Mouse (Mus musculus): ENCODE results near the gene Kcng3.

Kcng3 gene

DNA sequence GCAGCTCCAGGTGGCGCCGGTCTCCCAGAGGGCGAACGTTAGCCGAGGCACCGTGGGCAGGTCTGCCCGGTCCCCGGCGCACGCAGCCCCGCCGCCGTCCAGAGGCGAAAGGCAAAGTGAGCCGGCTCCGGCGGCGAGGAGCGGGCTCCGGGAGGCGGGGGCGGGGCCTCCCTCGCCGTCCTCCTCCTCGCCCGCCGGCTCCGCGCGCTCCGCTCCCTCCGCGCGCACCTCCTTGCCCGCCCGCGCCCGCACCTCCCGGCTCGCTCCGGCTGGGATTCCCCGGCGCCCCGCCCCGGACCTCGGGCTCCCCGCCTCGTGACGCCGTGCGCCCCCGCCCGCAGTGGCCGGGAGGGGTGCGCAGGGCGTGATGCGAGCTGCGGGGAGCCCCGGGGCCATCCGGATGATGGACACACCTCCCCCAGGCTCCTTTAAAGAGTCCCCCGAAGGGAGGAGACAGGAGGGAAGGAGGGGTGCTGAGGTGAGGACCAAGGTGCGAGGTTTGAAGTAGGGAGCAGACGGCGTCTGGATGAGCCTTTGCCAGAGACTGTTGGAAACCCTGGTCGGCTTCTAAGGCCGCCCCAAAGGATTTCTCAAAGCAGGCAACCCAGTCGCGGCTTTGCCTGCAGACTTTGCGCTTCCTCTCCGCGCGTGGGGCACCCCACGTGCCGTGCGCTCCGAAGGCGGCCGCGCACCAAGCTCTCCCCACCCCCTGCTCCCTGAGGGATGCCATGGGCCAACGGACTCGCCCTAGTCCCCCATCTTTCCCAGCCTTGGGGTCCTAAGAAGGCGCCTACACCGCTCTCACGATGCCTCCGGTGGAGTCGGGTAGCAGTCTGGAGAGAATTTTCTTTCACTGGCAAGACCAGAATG lies at the start of gene Kcng3:
Kcng3 (minus strand) TSS at position 113 of the 870 bp plus-strand sequence.
- DNase-seq (ENCODE audit: low spot score), result peak; percentile 66

DNA sequence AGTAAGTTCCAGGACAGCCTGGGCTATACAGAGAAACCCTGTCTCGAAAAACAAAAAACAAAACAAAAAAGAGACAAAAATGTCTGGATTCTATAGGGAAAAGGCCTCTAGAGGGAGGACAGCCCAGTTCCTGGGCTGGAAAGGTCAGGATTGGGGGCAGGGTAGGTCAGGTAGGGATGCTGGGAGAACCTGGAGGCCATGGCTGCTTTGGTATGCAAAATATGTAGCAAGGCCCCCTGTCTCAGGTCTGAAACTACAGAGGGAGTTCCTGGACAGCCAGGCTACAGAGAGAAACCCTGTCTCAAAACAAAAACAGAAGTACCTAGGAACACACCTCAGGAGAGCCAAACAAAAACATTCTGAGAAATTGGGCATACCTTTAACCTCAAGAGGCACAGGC lies 45.7 kb upstream of the Kcng3 start:
- DNase-seq (ENCODE audit: low spot score), result no peak

DNA sequence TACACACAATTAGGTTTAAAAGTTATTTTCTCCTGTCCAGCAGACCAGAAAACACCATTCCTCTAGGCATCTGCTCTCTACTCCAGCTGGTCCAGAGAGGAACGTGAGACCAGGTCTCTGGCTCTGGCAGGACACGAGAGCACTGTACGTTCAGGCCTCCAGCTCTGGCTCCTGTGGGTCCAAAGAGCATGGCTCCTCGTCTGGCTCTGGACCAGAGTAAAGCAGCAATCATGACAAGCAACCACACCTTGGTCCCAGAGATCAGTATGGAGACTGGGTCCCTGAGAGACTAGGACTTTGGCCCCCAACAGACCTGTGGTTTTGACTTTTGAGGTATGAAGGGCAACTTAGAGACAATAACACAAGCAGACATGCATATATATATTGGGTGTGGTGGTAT lies 41.0 kb upstream of the Kcng3 start:
- no peak for DNase-seq (ENCODE audit: low spot score)

DNA sequence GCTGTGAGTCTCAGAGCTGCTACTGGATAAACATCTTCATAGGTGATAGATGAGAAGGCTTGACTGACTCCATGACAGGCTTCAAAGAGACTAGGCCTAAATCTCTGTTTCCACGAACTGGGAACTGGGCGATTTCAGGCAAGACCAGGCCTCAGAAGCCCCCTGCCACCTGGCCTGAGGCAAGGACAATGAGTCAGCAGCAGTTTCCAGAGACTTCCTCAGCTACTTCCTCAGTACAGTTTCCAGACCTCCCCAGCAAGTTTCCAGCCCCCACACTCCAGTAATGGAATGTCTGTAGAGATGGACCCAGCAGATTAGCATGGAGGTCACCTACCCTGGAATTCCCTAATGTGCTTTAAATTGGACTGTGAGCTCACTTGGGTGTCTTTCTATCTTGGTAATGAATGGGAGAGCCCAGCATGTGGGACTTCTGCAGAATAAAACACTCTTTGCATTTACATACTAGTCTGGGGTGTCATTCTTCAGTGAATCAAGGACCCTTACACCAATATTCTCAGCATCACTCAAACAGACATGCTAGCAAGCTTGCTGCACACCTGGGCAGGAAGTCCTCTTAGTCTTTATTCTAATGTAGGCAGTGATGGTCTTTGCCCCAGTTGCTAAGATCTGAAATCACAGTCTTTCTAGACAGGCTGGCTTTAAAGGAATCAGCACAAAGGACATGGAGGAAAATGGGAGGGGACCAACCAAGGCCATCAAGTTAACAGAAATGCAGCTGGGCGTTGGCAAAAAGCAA lies 36.4 kb upstream of the Kcng3 start:
- no peak for DNase-seq (ENCODE audit: low spot score)

DNA sequence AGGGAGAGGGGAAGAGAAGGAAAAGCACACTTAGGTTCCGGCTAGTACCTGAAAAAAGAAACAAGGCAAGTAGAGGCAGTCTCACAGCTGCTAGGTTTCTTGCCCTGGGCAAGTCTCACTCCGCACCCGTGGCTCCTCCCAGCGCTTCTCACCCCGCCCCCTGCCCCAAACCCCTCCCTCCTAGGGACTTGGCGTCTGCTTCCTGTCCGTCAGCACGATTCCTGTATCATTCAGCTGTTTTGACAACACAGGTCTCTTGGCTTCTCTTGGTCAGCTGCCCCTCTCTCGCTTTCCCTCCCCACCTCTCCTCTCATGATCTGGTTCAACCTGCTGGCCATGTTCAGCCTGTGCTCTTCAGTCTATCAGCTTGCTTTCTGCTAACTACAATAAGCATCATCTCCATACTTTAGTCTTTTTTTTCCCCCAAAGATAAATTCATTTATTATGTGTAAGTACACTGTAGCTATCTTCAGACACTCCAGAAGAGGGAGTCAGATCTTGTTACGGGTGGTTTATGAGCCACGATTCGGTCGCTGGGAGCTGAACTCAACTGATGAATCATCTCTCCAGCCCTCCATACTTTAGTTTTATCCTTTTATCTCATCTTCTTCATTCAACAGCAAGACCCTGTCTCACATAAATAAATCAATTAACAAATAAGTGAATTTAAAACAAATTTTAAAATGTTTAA lies 35.0 kb upstream of the Kcng3 start:
- no peak for DNase-seq (ENCODE audit: low spot score)

DNA sequence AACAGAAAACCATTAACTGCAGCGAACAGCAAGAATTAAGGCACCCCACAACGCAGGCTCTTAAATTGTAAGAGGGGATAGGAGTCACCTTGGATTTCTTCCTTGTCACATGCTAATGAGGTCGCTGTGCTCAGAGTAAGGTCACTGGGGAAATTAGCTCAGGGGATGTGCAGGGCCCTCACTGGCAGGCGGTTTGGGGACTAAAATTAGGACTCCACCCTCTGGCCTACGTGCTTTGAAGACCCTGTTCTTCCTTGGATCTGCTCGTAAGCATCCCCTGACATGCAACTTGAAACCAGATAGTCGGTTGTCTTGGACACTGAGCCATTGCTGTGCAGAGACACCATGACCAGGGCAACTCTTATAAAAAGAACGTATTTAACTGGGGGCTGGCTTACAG lies 33.1 kb upstream of the Kcng3 start:
- no peak for DNase-seq (ENCODE audit: low spot score)

DNA sequence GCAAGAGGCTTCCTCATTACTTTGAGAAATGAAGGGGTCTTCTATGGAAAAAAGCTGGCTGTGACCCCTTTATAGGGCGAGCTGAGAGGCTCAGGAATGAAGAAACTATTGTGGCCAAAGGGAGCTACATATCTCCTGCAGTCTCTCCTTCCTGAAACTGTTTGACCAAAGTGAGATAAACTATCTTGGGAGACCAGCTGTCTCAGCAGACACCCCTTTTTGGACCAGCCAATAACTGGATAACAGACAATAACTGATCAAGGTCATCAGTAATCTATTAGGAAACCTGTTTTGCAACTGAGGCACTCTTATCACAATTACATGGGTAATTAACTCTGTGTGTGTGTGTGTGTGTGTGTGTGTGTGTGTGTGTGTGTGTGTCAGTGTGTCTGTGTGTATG lies 27.2 kb upstream of the Kcng3 start:
- no peak for DNase-seq (ENCODE audit: low spot score)

DNA sequence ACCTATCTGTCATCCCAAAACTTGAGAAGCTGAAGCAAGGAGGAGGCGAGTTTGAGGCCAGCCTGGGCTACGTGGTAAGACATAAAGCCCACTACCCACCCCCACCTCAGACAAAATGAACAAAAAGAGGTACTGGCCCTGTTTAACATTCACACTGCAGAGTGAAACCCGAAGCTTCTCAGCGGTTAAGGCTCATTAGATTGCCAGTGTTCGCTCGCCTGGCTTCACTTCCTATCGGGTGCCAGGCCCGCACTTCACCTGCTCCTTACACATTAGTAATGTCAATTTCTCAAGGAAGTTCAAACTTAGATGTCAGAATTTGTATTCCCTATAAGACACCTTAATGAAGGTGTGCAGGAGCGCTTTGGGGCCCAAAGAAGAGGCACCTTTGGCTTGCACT lies 25.7 kb upstream of the Kcng3 start:
- no peak for DNase-seq (ENCODE audit: low spot score)

DNA sequence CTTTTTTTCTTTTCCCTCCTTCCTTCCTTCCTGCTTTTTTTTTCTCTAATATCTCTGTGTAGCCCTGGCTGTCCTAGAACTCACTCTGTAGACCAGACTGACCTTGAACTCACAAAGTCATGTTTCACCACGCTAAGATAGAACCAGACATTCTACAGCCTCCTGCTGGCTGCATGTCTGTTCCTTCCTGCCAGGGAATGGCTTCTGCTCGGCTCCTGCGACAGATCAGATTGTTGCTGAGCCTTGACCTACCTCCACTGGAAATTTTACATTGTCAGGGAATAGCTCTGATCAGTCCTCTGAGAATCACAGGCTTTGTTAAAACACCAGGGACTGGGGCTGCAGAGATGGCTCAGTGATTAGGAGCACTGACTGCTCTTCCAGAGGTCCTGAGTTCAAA lies 24.0 kb upstream of the Kcng3 start:
- DNase-seq (ENCODE audit: low spot score), result no peak

DNA sequence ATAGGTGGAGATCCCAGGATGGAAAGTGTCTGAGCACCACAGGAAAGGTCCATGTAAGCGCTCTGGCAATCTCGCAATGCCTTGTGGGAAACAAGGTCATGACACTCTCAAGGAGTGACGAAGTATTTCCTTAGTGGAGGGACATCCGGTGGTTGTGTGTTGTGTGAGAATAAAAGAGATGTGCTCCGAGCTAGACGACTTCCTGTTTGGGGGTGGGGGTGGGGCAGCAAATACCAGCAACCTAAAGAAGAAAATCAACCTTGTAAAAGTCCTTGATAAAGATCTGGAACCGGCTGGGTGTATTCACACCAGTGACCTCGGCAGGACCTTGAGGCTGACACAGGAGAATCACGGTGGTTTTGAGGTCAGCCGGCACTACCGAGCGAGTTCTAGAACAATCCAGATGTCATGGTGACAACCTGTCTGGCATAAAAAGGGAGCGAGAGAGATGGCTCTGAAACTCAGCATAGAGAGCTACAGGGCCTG lies 23.0 kb upstream of the Kcng3 start:
- no peak for DNase-seq (ENCODE audit: low spot score)

DNA sequence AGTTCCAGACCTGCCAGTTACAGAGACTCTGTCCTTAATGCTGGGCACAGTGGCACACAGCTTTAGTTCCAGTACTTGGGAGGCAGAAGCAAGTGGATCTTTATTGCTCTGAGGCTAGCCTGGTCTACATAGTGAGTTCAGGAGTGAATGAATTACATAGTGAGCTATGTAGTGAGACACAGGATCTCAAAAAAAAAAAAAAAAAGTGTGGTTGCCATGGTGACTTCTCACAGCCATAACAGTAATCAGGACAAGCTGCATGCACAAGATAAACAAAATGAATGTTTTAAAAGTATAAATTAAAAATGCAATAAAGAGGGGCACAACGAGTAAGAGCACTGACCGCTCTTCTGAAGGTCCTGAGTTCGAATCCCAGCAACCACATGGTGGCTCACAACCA lies 21.9 kb upstream of the Kcng3 start:
- no peak for DNase-seq (ENCODE audit: low spot score)

DNA sequence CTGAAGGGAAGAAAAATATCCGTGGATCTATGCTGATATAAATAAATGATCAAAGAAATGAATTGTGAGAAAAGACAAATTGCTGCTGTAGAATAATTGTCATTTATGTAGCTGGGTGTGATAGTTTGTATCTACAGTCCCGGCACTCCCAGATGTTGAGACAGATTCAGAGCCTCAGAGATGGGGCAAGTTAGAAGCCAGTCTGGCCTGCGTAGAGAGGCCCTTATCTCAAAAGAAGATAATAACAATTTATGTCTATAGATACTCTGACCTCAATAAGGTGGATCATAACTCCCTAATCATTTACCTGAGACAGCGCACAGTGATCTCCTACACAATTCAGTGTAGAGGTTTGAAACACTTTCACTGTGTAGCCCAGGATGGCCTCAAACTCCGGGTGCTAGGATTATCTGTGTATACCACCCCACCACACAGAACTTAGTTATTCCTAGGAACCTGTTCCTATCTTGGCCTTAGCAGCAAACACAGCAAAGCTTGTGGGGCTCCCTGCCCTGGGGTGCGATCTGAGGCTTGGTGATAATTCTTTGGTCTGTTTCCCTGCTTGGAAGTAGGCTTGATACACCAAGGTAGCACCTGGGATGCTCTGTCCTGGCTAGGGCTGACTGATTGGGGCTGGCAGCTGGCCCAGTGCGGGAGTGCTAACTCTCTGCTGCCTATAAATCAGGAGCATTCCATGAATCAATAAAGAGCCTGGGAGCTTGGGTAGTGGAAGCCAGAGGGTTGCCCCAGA lies 19.4 kb upstream of the Kcng3 start:
- DNase-seq (ENCODE audit: low spot score), result no peak

DNA sequence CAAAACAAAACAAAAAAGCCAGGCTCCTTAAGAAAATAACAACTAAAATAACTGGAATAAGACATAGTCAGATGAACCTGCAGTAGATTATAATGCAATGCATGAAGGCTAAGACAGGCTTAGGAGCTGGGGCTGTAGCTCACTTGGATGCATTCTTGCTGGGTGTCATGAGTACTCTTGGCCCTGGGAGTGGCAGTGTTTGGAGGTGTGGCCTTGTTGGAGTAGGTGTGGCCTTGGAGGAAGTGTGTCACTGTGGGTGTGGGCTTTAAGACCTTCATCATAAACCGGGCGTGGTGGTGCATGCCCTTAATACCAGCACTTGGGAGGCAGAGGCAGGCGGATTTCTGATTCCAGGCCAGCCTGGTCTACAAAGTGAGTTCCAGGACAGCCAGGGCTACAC lies 18.3 kb upstream of the Kcng3 start:
- no peak for DNase-seq (ENCODE audit: low spot score)

DNA sequence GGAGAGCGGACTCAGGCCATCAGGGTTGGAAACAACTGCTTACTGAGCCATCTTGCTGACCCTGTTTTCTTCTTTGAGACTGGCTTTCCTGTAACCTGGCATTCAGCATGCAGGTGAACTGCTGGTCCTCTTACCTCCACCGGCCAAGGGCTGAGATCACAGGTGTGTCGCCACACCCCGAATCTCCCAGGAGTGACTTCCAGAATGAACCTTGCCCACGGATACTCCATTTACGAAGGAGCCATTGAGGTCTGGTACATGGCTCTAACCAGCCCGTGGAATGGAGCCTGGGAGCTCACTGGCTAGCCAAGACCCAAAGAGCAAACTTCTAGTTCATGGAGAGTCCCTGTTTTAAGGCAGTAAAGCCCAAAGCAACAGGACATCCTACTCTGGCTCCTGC lies 15.7 kb upstream of the Kcng3 start:
- no peak for DNase-seq (ENCODE audit: low spot score)

DNA sequence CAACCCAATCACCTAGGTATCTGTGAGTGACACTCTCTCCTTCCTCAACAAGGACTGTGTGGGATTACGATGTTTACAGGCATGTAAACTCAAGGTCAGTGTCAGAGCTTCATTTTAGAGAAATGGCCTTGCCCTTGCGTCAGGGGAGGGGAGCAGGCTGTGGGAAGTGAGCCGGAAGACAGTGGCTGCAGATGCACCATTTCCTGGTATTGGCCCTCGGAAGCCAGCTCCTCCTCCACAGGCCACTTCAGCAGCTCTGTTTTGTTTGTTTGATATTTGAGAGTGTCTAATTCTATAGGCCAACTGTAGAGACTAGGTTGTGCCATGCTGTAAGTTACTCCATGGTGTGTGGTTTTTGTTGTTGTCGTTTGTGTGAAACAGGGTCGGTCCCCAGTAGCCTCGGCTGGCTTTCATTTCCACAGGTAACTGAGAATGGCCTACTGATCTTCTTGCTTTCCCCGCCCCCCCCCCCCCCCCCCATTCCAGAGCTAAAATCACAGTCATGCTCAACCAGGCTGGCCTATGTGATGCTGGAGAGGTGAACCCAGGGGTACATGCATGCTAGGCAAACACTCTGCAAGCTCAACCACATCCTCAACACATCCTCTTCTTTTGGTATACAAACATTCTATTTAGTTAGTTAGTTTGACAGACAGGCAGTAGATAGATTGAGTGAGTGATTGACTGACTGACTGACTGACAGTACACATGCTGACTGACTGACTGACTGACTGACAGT lies 14.9 kb upstream of the Kcng3 start:
- no peak for DNase-seq (ENCODE audit: low spot score)

DNA sequence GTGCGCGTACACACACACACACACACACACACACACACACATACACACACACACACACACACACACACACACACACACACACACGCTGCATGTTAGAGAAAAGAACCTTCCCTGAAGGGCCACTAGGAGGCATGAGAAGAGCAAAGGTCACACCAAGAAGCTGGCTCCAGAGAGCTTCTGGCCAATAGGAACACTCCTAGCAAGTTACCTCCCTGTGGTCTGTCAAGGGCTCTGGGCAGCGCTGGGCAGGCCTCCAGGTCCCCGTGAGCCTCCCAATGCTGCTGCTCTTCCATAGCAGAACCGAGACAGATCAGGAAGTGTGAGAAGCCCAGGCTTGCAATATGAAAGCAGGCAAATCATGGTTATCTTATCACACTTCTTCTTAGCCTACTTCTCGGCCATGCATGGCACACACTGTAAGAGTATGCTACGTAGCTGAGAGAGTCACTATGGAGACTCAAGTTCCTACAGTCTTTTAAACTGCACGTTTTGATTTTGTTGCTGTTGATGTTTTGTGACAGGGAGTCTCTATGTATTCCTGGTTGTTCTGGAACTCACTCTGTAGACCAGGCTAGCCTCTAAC lies 13.6 kb upstream of the Kcng3 start:
- DNase-seq (ENCODE audit: low spot score), result peak; percentile 50

DNA sequence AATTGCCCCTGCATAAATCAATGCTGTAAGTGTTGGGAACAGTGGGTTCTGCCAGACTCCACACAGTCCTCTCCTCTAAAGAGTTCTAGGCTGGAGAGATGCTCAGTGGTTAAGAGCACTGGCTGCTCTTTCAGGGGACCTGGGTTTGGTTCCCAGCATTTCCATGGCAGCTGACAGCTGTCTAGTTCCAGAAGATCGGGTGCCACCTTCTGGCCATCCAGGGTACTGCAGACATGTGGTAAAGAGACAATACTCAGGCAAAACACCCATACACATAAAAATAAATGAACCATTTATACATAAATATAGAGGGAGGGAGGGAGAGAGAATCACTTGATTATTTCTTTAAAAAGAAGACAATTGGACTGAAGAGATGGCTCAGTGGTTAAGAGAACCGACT lies 5.7 kb upstream of the Kcng3 start:
- DNase-seq (ENCODE audit: low spot score), result no peak

DNA sequence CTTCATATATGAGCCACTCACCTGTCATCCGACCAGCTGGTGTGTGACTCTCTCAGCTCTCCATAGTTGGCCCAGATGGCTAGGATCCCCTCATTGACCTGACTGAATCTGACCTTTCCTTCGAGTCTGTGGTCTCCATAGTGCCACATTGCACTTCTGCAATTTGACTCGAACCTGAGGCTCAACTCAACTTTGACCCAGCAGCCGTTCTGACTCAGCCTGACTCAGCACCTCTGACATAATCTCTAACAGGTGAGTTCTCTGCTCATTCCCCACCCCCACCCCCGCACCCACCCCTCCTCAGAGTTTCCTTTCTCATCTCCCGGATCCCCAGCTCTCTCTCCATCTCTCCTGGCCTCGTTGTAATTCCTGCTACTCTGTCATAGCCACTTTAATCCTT lies 4.7 kb upstream of the Kcng3 start:
- no peak for DNase-seq (ENCODE audit: low spot score)

DNA sequence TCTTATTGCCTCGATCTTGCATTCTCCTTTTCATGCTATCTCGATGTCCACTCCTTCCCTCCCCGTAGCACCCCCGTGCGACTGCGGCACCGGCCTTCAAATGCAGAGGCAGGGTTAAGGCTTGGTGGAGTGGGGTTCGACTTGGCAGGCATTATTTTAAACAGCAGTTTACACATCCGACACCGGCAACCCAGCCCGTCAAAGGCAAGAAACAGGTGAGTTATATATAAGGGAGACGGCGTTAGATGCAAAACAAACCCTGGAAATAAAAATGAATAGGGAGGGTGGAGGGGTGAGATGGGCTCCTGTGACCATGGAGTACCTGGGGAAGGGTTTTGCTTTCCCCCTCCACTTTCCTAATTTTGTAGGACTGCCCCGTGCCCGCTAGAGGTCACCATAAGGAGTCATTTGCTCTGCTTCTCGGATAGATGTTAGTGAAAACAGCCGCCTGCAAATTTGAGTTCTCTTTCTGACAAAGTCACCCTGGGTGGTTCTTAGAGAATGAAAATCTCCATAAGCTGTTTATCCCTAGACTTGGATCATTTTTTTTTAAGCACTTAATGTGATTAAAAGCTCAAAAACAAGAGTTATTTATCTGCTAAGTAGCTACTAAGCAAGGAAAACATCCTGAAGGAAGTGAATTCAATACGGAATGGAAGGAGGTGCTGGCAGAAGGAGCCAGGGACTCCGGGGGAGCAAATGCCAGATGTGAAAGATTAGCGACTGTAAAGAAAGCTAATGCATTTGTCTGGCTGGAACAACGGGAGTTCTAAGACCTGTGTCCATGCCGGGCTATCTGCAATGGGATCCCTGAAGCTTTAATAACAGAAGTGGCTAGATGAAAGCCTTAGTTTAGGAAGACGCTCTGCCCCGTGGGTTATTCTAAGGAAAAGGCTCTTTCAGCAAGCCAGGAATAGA lies 1.2 kb upstream of the Kcng3 start:
- peak; percentile 63 for DNase-seq (ENCODE audit: low spot score)

All from ovary, postnatal 36 days (tissue).